Mouse (Mus musculus) brain, embryonic 14.5 days (tissue): Measurements from ENCODE around the gene Ankrd6.

Source experiments
- CTCF ChIP-seq: fragments of 200-500 bp; IDR thresholded peaks from 2 replicates; pipeline ENCODE4 v1.5.1; 2012; ENCODE audit warnings: inconsistent platforms, mild to moderate bottlenecking, moderate library complexity, borderline replicate concordance; ENCODE audit not compliant: insufficient read depth, insufficient read length; ENCODE audit errors: extremely low read depth
- POLR2A ChIP-seq: fragments of 200-500 bp; IDR thresholded peaks from 2 replicates; pipeline ENCODE4 v1.6.1; 2012; ENCODE audit warnings: mild to moderate bottlenecking, inconsistent platforms, borderline replicate concordance; ENCODE audit not compliant: poor library complexity, insufficient read depth, insufficient read length, severe bottlenecking; ENCODE audit errors: extremely low read depth

- TF ChIP-seq CTCF (no peak), POLR2A (no peak)
Measured at GRCm38 (mm10) chr4:32890735-32891098, 59.9 kb downstream of the Ankrd6 start.
